Mouse (Mus musculus) midbrain, embryonic 10.5 days (tissue): ENCODE data around the gene Tex30. TPM values are rescaled to one million over a fixed set of nuclear protein-coding genes. Genes with fewer than 3 reads are reported as not detected.
"Not testable (repeated sequence)": the region's sequence is repeated elsewhere in the genome, so short reads cannot be mapped to it uniquely, and the experiment has no call there.

Source experiments
- DNase-seq: peaks from one replicate; pipeline ENCODE4 v3.0.0-alpha.2; 2017; ENCODE audit warnings: low spot score
- H3K27ac ChIP-seq: fragments of 300-500 bp; sonication (generic); replicated peaks from 2 replicates; pipeline ENCODE4 v1.5.1; 2016; ENCODE audit warnings: mild to moderate bottlenecking
- H3K27me3 ChIP-seq: fragments of 300-500 bp; sonication (generic); 2 replicates; pipeline ENCODE4 v1.6.1; 2016; ENCODE audit warnings: low read depth, mild to moderate bottlenecking; ENCODE audit not compliant: poor library complexity, severe bottlenecking
- H3K36me3 ChIP-seq: fragments of 300-500 bp; sonication (generic); 2 replicates; pipeline ENCODE4 v1.6.1; 2016; ENCODE audit warnings: mild to moderate bottlenecking, moderate library complexity
- H3K4me1 ChIP-seq: fragments of 300-500 bp; sonication (generic); 2 replicates; pipeline ENCODE4 v1.6.1; 2016
- H3K4me3 ChIP-seq: fragments of 300-500 bp; sonication (generic); 2 replicates; pipeline ENCODE4 v1.5.1; 2016; ENCODE audit warnings: mild to moderate bottlenecking, moderate library complexity
- H3K9me3 ChIP-seq: fragments of 300-500 bp; sonication (generic); replicated peaks from 2 replicates; pipeline ENCODE4 v1.6.1; 2016; ENCODE audit warnings: mild to moderate bottlenecking
- WGBS: fragments of 180-500 bp; shearing (Covaris S2); methylation state at CpG from one replicate; pipeline ENCODE4 v1.1.7; 2016; 5-methylcytosine and 5-hydroxymethylcytosine counted together
- polyA plus RNA-seq: library from polyadenylated mRNA; unstranded; fragments of >200 nt; fragmentation: Nextera tagmentation; extraction: Ambion mirVana; gene quantifications from 2 replicates; pipeline ENCODE4 v1.2.1, GENCODE M21; 2016

Tex30 gene
- polyA plus RNA-seq, 1 experiment from 2014 or later = 118 TPM

DNA sequence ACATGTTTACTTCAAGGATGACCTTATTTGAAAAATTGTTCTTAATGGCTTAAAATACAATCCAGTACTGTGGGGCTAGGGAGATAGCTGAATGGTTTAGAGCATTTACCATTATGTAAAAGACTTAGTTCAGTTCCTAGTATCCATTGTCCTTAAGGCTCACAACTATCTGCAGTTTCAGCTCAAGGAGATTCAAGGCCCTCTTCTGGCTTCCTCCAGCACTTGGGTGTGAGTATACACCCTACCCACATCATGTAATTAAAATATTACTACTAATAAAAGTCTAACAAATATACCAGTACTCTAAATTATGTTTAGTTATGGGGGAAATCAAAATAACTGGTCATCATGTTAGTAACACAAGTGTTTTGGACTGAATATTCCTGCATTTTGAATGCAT lies 15.3 kb upstream of the Tex30 start:
- no peaks in the 10 kb centered on the region for H3K27me3 ChIP-seq

DNA sequence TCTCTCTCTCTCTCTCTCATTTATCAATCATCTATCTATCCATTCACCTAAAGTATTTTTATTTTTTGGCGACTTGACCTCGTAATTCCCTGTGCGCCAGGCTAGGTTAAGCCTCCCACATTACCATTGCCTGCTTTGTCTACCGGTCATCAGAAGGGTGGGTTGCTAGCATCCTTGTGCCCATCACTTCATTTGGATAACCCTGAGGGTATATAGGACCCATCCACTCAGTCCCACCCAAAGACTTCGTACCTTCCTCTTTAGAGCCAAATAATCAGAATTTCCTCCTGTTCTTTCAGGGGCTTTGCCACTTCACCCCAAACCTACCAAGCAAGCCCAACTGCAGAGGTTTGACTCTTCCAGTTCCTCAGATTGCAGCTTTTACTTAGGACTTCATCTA lies 698 bp upstream of the Tex30 start:
- H3K4me1 ChIP-seq = peaks cover 20% of the 10 kb centered on the region
- peak overlapping the region; percentile 71 for H3K4me3 ChIP-seq
- peak; percentile 20 for DNase-seq
- H3K27me3 ChIP-seq = no peaks in the 10 kb centered on the region
- no peaks in the 10 kb centered on the region; the same call in 1 of the 2 replicates for H3K9me3 ChIP-seq
- WGBS = 20% methylated on average over 5 of the region's 5 CpGs
- peak overlapping the region; percentile 92 for H3K27ac ChIP-seq
- H3K36me3 ChIP-seq = peaks cover 46% of the 10 kb centered on the region

More for the DNA sequence above, 15.3 kb upstream of the Tex30 start:
- peaks cover 46% of the 10 kb centered on the region for H3K36me3 ChIP-seq
- H3K4me1 ChIP-seq = peaks cover 23% of the 10 kb centered on the region
- H3K9me3 ChIP-seq = no peaks in the 10 kb centered on the region
- no peak for DNase-seq
- H3K4me3 ChIP-seq = peak overlapping the region; percentile 78
- peak overlapping the region; percentile 18; the same call in 1 of the 2 replicates for H3K27ac ChIP-seq

DNA sequence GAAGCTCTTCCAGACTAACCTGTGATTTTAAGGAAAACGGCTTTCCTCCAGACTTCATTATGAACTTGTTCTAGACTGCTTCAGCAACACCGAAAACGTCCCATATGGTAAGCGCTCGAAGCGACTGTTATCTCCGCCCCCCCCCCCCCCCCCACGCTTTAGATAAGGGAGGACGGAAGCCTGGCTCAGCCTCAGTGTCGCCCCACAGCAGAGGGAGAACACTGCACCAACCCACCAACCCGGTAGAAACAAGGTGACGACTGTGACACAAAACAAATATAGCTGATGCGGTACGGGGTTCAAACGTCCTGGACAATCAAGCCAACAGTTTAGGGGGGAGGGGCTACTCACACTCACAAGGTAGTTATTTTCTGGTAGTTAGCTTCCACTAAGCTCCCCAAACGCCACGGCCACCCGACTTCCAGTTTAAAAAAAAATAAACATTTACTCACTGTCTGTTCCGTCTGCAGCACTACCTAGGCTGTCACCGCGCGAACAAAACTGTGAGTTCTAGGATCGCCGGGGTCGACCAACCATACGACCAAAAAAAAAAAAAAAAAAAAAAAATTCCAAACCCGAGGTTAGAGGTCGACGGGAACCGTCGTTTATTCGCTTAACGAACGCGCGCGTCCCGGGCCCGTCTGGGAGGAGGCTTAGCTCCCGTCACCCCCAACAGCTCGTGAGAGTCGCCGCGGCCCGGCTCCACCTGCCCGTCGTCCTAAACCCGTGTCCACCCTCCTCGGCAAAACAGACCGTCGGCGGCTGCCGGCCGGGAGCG lies 604 bp downstream of the Tex30 start:
- DNase-seq = peak; percentile 56
- WGBS = 0% methylated on average over 55 of the region's 55 CpGs
- no peaks in the 10 kb centered on the region; the same call in 1 of the 2 replicates for H3K9me3 ChIP-seq
- peaks cover 20% of the 10 kb centered on the region for H3K4me1 ChIP-seq
- no peaks in the 10 kb centered on the region for H3K27me3 ChIP-seq
- H3K36me3 ChIP-seq = peaks cover 46% of the 10 kb centered on the region
- peak overlapping the region; percentile 92 for H3K27ac ChIP-seq
- H3K4me3 ChIP-seq = peak overlapping the region; percentile 71

DNA sequence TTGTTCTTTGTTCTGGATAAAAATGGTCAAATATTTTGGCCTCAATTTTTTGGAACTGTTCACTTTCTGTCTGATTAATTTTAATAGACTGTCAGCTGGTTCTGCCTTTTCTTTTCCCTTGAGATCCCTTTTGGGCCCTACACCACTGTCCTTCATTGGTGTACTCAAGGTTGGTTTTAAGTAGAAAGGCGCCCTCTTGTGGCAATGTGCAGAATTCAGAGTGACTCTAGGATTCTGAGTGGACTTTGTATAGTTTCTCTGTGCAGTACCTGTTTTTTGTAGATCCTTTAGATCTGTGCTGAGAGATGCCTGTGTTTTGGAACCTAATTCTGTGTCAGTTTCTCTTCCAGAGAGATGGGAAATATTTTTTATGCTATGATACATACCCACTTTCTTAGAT lies 37.6 kb downstream of the Tex30 start:
- H3K9me3 ChIP-seq = no peaks in the 10 kb centered on the region
- DNase-seq = no peak
- no peaks in the 10 kb centered on the region for H3K36me3 ChIP-seq
- no peaks in the 10 kb centered on the region for H3K27me3 ChIP-seq
- H3K27ac ChIP-seq = no peak overlapping the region
- H3K4me1 ChIP-seq = no peaks in the 10 kb centered on the region
- H3K4me3 ChIP-seq = no peak overlapping the region
- WGBS = 0% methylated on average over 1 of the region's 1 CpGs

DNA sequence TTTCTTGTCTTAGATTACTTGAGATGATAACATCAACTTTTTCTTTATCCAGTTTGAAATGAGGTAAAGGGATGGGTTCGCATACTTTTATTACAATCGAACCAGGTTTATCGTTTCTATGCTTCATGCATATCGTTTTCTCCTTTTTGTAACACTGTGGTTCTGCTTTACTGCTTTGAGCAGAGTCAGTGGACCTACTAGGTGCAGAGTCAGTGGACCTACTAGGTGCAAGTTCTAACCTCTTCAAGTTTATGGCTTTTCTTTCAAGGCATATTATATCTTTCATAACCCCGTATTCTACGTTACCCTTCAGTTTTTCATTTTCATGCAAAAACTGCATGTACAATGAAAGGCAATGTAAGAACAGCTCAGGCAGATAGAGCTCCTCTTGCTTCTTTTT lies 38.8 kb downstream of the Tex30 start:
- 96% methylated on average over 6 of the region's 6 CpGs for WGBS
- Histone ChIP-seq H3K36me3 (no peaks in the 10 kb centered on the region), H3K27ac (no peak overlapping the region), H3K4me3 (no peak overlapping the region), H3K9me3 (no peaks in the 10 kb centered on the region), H3K4me1 (no peaks in the 10 kb centered on the region), H3K27me3 (no peaks in the 10 kb centered on the region)
- no peak for DNase-seq

DNA sequence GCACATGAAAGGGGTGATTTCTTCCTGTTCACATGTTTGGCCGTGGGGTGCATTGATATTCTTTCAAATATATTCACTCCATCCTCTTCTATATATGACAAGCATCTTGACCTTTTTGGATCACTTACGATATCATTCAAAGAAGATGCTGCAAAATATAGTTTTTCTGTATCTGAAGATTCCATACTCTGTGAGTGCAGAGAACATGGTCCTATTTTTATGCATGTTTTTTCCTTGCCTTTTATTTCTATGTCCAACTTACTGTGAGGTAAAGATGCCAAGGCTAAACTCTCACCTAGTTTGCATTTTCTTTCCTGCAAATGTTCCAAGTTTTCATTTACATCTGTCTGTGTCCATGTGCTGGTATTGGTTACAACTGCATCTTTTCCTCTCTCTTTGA lies 40.4 kb downstream of the Tex30 start, which contains the start of gene Gm8251:
Gm8251 (minus strand) TSS at position 101 of the 400 bp plus-strand sequence.
- Histone ChIP-seq H3K4me3 (no peak within 1 kb of the TSS), H3K36me3 (no peaks in the 10 kb centered on the region), H3K4me1 (no peaks in the 10 kb centered on the region), H3K27me3 (no peaks in the 10 kb centered on the region), H3K27ac (no peak within 1 kb of the TSS), H3K9me3 (no peaks in the 10 kb centered on the region)
- no peak for DNase-seq
- 87% methylated on average over 2 of the region's 2 CpGs for WGBS

DNA sequence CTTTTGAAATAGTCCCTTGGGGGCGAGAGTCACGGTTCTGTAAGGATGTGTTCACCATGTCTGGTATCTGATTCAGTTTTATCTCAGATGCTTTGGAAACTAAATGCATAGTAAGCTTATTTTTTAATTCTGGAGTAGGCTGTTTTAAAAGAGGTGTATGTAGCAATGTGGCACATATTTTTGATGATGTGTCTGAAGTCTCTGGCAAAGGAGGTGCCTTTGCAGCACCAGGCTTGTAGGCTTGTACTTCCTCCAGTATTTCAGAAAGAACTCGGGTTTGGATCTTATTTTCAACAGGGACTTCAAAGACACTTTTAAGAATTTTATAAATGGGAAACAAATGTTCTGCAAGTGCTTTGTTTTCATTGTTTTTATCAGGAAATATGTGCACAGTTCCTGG lies 44.4 kb downstream of the Tex30 start:
- no peak for DNase-seq
- no peak overlapping the region for H3K27ac ChIP-seq
- no peaks in the 10 kb centered on the region for H3K36me3 ChIP-seq
- no peaks in the 10 kb centered on the region for H3K27me3 ChIP-seq
- 82% methylated on average over 3 of the region's 3 CpGs for WGBS
- H3K4me3 ChIP-seq = no peak overlapping the region
- H3K9me3 ChIP-seq = no peaks in the 10 kb centered on the region
- H3K4me1 ChIP-seq = no peaks in the 10 kb centered on the region

DNA sequence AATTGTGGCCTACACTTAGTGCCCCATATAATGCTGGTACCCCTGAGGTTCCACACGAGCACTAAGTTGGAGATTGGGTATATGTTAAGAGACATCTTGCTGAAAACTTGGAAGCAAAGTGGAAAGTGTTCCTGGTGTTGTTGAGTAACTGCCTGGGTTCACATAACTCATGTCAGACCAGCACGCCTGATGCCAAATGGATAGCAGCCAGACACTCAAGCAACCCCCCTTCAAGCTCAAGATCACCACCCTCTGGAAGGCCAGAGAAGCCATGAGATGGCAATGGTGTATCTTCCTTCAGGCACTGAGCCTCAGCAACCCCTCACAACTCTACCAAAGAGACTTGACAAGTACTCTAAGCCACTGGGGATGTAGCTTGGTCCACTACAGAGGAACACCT lies 55.7 kb downstream of the Tex30 start:
- 78% methylated on average over 2 of the region's 2 CpGs for WGBS
- Histone ChIP-seq H3K9me3 (no peaks in the 10 kb centered on the region), H3K27ac (no peak overlapping the region), H3K4me1 (peaks cover 6% of the 10 kb centered on the region), H3K27me3 (no peaks in the 10 kb centered on the region), H3K36me3 (no peaks in the 10 kb centered on the region), H3K4me3 (no peak overlapping the region)
- no peak for DNase-seq

DNA sequence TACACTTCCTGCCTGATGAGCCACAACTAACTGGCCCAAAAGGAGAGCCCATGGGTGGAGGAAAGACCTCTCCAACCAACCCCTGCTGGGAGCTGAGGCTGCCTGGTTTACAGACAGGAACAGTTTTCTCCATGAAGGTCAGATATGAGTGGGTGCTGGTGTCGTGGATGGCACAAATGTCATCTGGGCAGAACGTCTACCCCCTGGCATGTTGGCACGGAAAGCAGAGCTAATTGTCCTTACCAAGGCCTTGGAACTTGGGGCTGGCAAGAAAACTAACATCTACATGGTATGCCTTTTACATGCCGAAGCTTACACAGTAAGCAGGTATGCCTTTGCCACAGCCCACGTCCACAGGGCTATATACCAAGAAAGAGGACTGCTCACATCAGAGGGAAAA lies 56.6 kb downstream of the Tex30 start:
- not testable (repeated sequence) for H3K9me3 ChIP-seq, H3K4me3 ChIP-seq, H3K27me3 ChIP-seq, DNase-seq, H3K36me3 ChIP-seq, H3K27ac ChIP-seq, H3K4me1 ChIP-seq
- 87% methylated on average over 5 of the region's 5 CpGs for WGBS

DNA sequence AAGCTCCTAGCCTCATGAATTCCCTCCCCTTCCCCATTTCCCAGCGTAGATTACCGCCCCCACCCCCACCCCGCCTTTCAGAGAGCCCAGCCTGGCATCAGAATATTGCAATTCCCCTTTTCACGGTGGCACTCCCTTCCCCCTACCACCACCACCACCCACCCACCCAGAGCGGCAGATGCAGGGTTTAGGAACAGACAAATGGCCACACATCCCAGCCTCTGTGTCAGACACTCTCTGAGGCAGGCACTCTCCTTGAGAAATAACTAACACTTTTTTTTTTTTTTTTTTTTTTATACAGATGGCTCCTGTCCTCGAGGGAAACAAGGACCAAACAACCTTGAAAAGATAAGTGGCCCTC lies 59.7 kb downstream of the Tex30 start:
- H3K4me3 ChIP-seq = peak overlapping the region; percentile 54
- no peaks in the 10 kb centered on the region for H3K36me3 ChIP-seq
- peak overlapping the region; percentile 81 for H3K27ac ChIP-seq
- H3K27me3 ChIP-seq = no peaks in the 10 kb centered on the region
- no peaks in the 10 kb centered on the region for H3K9me3 ChIP-seq
- no peak for DNase-seq
- 6% methylated on average over 6 of the region's 6 CpGs for WGBS
- peaks cover 6% of the 10 kb centered on the region for H3K4me1 ChIP-seq

DNA sequence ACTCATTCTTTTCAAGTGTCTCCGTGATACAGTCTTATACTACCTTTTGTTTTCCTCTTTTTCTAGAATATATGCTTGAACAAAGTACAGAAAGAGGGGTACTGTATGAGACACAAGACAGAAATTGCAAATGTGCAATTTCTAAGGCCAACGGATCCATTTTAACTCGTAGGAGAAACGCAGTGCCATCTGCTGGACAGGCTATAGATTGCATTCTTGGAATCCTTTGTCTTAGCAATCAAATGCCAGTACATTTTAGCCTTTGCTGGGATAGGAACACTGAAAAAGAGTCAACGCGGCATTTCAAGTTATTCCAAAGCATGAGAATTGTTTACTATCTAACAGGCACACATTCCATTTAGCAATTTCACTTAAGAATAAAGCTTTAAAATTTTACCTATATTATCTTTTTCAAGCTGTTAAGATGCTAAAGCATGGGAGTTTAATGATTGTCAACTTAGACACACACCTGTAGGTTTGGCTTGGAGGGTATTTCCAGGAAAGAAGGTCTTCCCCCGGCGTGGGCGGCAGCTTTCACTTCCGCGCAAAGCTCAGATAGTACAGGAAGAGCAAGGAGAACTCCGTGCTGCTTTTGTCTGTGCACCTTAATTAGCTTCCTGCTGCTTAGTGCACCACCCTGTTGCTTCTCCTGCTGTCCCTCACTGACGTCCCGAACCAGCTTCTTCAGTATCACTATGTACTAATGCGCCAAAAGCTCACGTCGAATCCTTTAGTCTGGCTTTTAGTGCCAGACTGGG lies 60.3 kb downstream of the Tex30 start:
- H3K9me3 ChIP-seq = no peaks in the 10 kb centered on the region
- peaks cover 6% of the 10 kb centered on the region for H3K4me1 ChIP-seq
- H3K4me3 ChIP-seq = peak overlapping the region; percentile 54
- 2% methylated on average over 17 of the region's 17 CpGs for WGBS
- no peaks in the 10 kb centered on the region for H3K36me3 ChIP-seq
- DNase-seq = peak; percentile 58
- H3K27me3 ChIP-seq = no peaks in the 10 kb centered on the region
- H3K27ac ChIP-seq = peak overlapping the region; percentile 81
